Mouse (Mus musculus) brain, adult 2 months (tissue): Measurements from ENCODE around the gene Rgs2.

Source experiments
- DNase-seq: peaks from one replicate; pipeline ENCODE4 v3.0.0; 2011; ENCODE audit warnings: low read depth, low spot score

Gene Rgs2

GRCm38 (mm10) chr1:144003904-144004740, at the start of gene Rgs2:
Rgs2 (minus strand) TSS chr1:144004161.
- DNase-seq, result peak; percentile 98

GRCm38 (mm10) chr1:144053401-144053800, 49.4 kb upstream of the Rgs2 start:
- no peak for DNase-seq

- DNase-seq, result no peak
Measured at GRCm38 (mm10) chr1:144041826-144042225, 37.9 kb upstream of the Rgs2 start.

- no peak for DNase-seq
Measured at GRCm38 (mm10) chr1:144033498-144033897, 29.5 kb upstream of the Rgs2 start.

GRCm38 (mm10) chr1:144030499-144030898, 26.5 kb upstream of the Rgs2 start:
- no peak for DNase-seq

- DNase-seq, result peak; percentile 23
Measured at GRCm38 (mm10) chr1:144029679-144030078, 25.7 kb upstream of the Rgs2 start.

- DNase-seq, result peak; percentile 67
Measured at GRCm38 (mm10) chr1:144018417-144018958, 14.5 kb upstream of the Rgs2 start.

GRCm38 (mm10) chr1:144013913-144014312, 10.0 kb upstream of the Rgs2 start:
- DNase-seq, result no peak

GRCm38 (mm10) chr1:144007341-144007740, 3.4 kb upstream of the Rgs2 start:
- DNase-seq, result no peak

- peak; percentile 88 for DNase-seq
Measured at GRCm38 (mm10) chr1:144006542-144006941, 2.6 kb upstream of the Rgs2 start.

- DNase-seq, result no peak
Measured at GRCm38 (mm10) chr1:144005648-144006047, 1.7 kb upstream of the Rgs2 start.

GRCm38 (mm10) chr1:144004741-144005140, 780 bp upstream of the Rgs2 start:
- peak; percentile 72 for DNase-seq

GRCm38 (mm10) chr1:144003416-144003815, 545 bp downstream of the Rgs2 start:
- peak; percentile 85 for DNase-seq

GRCm38 (mm10) chr1:144002715-144003066, 1.3 kb downstream of the Rgs2 start:
- DNase-seq, result peak; percentile 52

- DNase-seq, result no peak
Measured at GRCm38 (mm10) chr1:144002036-144002714, 1.8 kb downstream of the Rgs2 start.

GRCm38 (mm10) chr1:144000246-144000645, 3.7 kb downstream of the Rgs2 start:
- no peak for DNase-seq

GRCm38 (mm10) chr1:143999371-143999920, 4.5 kb downstream of the Rgs2 start:
- peak; percentile 27 for DNase-seq

GRCm38 (mm10) chr1:143993026-143993425, 10.9 kb downstream of the Rgs2 start:
- no peak for DNase-seq

GRCm38 (mm10) chr1:143992528-143992927, 11.4 kb downstream of the Rgs2 start:
- no peak for DNase-seq

- no peak for DNase-seq
Measured at GRCm38 (mm10) chr1:143990263-143990662, 13.7 kb downstream of the Rgs2 start.

GRCm38 (mm10) chr1:143989773-143990172, 14.2 kb downstream of the Rgs2 start:
- no peak for DNase-seq

- DNase-seq, result no peak
Measured at GRCm38 (mm10) chr1:143988756-143989155, 15.2 kb downstream of the Rgs2 start.
